Mouse (Mus musculus): ENCODE data around the gene Ablim1. TPM values are rescaled to one million over a fixed set of nuclear protein-coding genes. Genes with fewer than 3 reads are reported as not detected.

Ablim1 gene
- polyA plus RNA-seq, 1 experiment from 2014 or later = 58.7 TPM

DNA sequence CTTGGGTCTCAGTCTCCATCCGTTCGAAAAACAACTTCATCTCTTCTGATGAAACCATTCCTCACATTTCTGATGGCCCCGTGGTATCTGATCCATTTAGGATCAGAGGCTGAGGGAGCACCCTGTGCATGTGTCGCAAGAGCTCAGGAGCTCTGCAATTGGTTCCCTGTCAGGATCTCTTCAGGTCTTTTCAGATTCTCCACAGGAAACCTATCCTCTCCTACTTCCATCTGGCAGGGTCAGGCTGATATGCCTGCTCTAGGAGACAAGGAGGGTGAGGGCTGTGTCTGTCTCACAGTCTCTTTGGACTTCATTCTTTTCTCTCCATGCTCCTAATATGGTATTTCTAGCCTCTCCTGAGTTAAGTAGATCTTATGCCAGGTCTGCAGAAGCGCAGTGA is 43.1 kb upstream of the Ablim1 start:
- H3K4me2 ChIP-seq = no peak overlapping the region; the same call in 1 of the 2 replicates

DNA sequence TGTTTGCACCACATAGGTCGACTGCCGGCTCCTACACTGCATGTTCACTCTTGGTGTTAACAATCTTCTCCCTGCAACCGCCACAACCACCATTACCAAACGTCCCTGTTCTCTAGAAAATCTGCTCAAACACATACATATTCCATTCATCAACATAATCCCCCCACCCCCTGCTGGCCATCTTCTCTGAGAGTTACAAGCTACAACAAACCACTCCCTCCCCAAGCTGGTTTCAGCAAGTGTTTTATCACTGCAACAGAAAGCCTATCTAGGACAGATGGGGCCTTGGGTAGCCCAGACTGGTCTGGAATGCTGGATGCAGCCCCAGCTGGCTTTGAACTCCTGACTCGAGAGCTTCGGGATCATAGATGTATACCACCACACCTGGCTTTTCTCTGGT is 42.5 kb upstream of the Ablim1 start:
- 89% methylated on average over 6 of the region's 6 CpGs for WGBS
- ATAC-seq (ENCODE audit: low FRiP score) = no peak
- Histone ChIP-seq H3K9me3 (replicated peaks) (no peaks in the 10 kb centered on the region), H3K9ac (replicated peaks) (no peak overlapping the region), H3K36me3 (no peaks in the 10 kb centered on the region), H3K4me1 (peaks cover 27% of the 10 kb centered on the region), H3K27me3 (replicated peaks) (no peaks in the 10 kb centered on the region), H3K27ac (replicated peaks) (no peak overlapping the region), H3K4me3 (replicated peaks) (no peak overlapping the region), H3K4me2 (no peak overlapping the region)

More for the DNA sequence above, 43.1 kb upstream of the Ablim1 start:
- Histone ChIP-seq H3K4me3 (replicated peaks) (no peak overlapping the region), H3K27me3 (replicated peaks) (no peaks in the 10 kb centered on the region), H3K36me3 (no peaks in the 10 kb centered on the region), H3K27ac (replicated peaks) (no peak overlapping the region), H3K9ac (replicated peaks) (no peak overlapping the region), H3K4me1 (peaks cover 32% of the 10 kb centered on the region), H3K9me3 (replicated peaks) (no peaks in the 10 kb centered on the region)
- WGBS = 94% methylated on average over 5 of the region's 5 CpGs
- no peak for ATAC-seq (ENCODE audit: low FRiP score)

- WGBS = 84% methylated on average over 7 of the region's 7 CpGs
- Histone ChIP-seq H3K4me3 (replicated peaks) (no peak overlapping the region), H3K36me3 (no peaks in the 10 kb centered on the region), H3K9me3 (replicated peaks) (no peaks in the 10 kb centered on the region), H3K27me3 (replicated peaks) (no peaks in the 10 kb centered on the region), H3K27ac (replicated peaks) (no peak overlapping the region), H3K9ac (replicated peaks) (no peak overlapping the region), H3K4me1 (peaks cover 25% of the 10 kb centered on the region), H3K4me2 (no peak overlapping the region)
- ATAC-seq (ENCODE audit: low FRiP score) = no peak
Measured at GRCm38 (mm10) chr19:57356273-57356672, 41.6 kb upstream of the Ablim1 start.

DNA sequence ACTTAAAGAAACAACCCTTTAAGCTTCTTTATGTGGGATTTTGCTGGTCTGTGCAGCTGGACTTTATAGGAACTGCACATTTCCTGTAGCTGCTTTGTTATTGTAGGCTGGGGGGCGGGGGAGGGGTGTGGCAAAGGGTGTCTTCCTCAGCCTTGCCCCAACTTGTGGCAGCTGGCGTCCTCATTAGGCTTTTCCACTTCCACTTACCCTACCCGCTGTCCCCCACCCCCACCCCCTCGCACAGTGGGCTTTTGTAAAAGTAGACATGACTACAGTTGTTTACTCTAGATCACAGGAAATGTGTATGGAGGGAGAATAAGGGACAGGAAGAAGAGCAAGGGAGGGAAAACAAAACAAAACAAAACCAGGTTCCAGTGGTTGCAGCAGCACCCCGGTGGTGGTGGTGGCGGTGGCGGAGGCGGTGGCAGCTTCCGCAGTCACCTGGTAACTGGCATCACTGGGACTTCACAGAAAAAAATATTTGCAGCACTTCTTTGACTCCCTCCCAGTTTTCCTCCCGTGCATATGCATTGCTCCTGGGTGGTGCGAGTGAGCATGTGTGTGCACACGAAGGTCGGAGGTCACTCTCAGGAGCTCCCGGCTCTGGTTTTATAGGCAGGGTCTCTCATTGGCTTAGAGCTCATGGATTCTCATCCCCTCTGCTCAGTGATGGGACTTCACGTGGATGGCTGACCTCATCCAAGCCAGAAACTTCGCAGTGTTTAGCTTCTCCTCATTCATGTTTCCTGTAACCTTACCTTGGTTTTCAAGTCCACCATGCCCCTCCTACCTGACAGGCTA is 40.9 kb upstream of the Ablim1 start:
- Histone ChIP-seq H3K4me1 (peaks cover 25% of the 10 kb centered on the region), H3K27me3 (replicated peaks) (no peaks in the 10 kb centered on the region), H3K27ac (replicated peaks) (no peak overlapping the region), H3K36me3 (no peaks in the 10 kb centered on the region), H3K4me2 (no peak overlapping the region), H3K4me3 (replicated peaks) (no peak overlapping the region), H3K9me3 (replicated peaks) (no peaks in the 10 kb centered on the region), H3K9ac (replicated peaks) (no peak overlapping the region)
- 83% methylated on average over 16 of the region's 16 CpGs for WGBS
- no peak for ATAC-seq (ENCODE audit: low FRiP score)

DNA sequence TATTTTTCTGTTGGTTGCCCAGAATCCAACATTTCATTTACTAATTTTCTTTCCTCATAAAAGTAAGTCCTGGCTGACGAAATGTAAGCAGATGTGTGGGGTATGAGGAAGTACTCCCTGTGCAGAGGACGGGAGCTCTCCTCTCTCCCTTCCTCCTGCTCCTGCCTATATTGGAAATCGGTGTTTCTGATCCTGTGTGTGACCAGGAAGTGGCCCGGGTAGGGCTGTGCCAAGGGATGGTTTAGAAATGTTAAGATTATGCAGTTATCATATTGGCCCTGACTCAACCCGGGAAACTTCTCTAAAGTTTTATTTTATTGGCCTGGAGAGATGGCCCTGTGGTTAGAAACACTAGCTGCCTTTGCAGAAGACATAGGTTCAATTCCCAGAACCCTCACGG is 40.0 kb upstream of the Ablim1 start:
- Histone ChIP-seq H3K4me3 (replicated peaks) (no peak overlapping the region), H3K9ac (replicated peaks) (no peak overlapping the region), H3K4me2 (no peak overlapping the region), H3K36me3 (no peaks in the 10 kb centered on the region), H3K9me3 (replicated peaks) (no peaks in the 10 kb centered on the region), H3K4me1 (peaks cover 17% of the 10 kb centered on the region), H3K27ac (replicated peaks) (no peak overlapping the region), H3K27me3 (replicated peaks) (no peaks in the 10 kb centered on the region)
- no peak for ATAC-seq (ENCODE audit: low FRiP score)
- 85% methylated on average over 6 of the region's 6 CpGs for WGBS

DNA sequence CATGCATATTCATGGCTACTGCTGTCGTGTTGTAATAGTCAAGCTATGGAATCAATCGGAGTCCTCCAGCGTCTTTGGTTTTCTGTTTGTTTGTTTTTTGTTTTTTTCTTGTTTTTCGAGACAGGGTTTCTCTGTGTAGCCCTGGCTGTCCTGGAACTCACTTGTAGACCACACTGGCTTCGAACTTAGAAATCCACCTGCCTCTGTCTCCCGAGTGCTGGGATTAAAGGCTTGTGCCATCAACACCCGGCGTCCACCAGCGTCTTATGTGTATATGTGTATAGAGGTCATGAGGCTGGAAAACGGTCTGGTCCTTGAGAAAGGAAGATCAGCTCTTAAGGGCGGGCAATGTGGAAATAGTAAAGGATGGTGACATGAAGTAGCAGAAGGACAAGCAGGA is 39.3 kb upstream of the Ablim1 start:
- H3K4me1 ChIP-seq = peaks cover 11% of the 10 kb centered on the region
- H3K9me3 ChIP-seq (replicated peaks) = no peaks in the 10 kb centered on the region
- H3K27ac ChIP-seq (replicated peaks) = no peak overlapping the region
- H3K36me3 ChIP-seq = no peaks in the 10 kb centered on the region
- H3K9ac ChIP-seq (replicated peaks) = no peak overlapping the region
- no peaks in the 10 kb centered on the region for H3K27me3 ChIP-seq (replicated peaks)
- no peak overlapping the region for H3K4me3 ChIP-seq (replicated peaks)
- WGBS = 84% methylated on average over 11 of the region's 11 CpGs
- H3K4me2 ChIP-seq = no peak overlapping the region
- no peak for ATAC-seq (ENCODE audit: low FRiP score)

DNA sequence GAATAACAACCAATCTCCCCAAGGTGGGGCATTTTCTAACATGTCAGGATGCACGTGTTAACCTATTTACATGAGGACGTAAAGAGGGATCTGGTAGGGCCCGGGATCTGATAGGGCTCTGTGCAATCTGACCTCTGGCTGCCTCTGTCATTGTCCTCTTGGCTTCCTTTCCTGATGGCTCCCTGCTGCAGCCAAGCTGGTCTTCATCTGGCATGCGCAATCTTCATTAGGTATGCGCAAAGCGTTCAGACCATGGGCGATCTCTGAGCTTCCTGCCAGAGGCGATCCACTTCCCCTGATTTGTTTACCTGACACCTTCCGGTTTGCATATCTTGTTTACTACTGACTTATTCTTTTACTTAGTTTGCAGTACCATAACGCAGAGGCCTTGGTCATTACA is 38.5 kb upstream of the Ablim1 start:
- no peaks in the 10 kb centered on the region for H3K9me3 ChIP-seq (replicated peaks)
- H3K4me1 ChIP-seq = peaks cover 5% of the 10 kb centered on the region; the same call in 1 of the 2 replicates
- 77% methylated on average over 10 of the region's 10 CpGs for WGBS
- H3K4me3 ChIP-seq (replicated peaks) = no peak overlapping the region
- no peaks in the 10 kb centered on the region for H3K36me3 ChIP-seq
- no peaks in the 10 kb centered on the region for H3K27me3 ChIP-seq (replicated peaks)
- no peak for ATAC-seq (ENCODE audit: low FRiP score)
- no peak overlapping the region for H3K9ac ChIP-seq (replicated peaks)
- no peak overlapping the region for H3K27ac ChIP-seq (replicated peaks)
- no peak overlapping the region for H3K4me2 ChIP-seq

DNA sequence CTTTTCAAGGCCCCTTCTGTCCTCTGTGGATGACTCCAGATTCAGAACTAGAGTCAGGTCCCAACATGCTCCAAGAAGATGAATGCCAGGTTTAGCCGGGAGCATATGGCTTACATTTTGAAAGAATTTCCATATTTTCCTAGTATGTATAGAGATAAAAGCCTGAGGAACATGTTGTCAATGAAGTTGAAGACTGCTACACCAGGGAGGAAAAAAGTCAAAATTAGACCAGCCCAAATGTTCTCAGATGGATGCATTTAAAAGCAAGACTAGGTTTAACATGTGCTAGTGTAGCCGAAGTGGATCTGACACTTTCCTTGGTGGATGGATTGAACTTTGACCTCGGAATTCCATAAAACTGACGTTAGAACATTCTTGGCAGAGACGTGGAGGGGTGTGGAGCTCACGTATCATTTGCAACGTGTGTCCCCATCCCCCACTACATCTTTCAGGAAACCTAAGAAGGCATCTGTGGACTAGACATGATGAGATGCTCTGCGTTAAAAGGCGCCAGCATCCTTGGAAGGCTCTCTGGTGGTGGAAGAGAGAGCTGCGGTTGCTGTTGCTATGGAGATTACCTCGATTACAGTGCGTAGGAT is 37.7 kb upstream of the Ablim1 start:
- H3K9me3 ChIP-seq (replicated peaks) = no peaks in the 10 kb centered on the region
- no peak overlapping the region for H3K27ac ChIP-seq (replicated peaks)
- no peak overlapping the region for H3K4me2 ChIP-seq
- H3K4me3 ChIP-seq (replicated peaks) = no peak overlapping the region
- no peak overlapping the region for H3K9ac ChIP-seq (replicated peaks)
- H3K36me3 ChIP-seq = no peaks in the 10 kb centered on the region
- no peaks in the 10 kb centered on the region for H3K27me3 ChIP-seq (replicated peaks)
- 84% methylated on average over 12 of the region's 12 CpGs for WGBS
- H3K4me1 ChIP-seq = peaks cover 5% of the 10 kb centered on the region; the same call in 1 of the 2 replicates
- no peak for ATAC-seq (ENCODE audit: low FRiP score)

- Histone ChIP-seq H3K4me2 (no peak overlapping the region), H3K27ac (replicated peaks) (no peak overlapping the region), H3K9ac (replicated peaks) (no peak overlapping the region), H3K4me1 (no peaks in the 10 kb centered on the region), H3K9me3 (replicated peaks) (no peaks in the 10 kb centered on the region), H3K27me3 (replicated peaks) (no peaks in the 10 kb centered on the region), H3K4me3 (replicated peaks) (no peak overlapping the region), H3K36me3 (no peaks in the 10 kb centered on the region)
- ATAC-seq (ENCODE audit: low FRiP score) = no peak
Measured at GRCm38 (mm10) chr19:57349096-57349495, 34.4 kb upstream of the Ablim1 start.

- ATAC-seq (ENCODE audit: low FRiP score) = no peak
- Histone ChIP-seq H3K36me3 (no peaks in the 10 kb centered on the region), H3K27ac (replicated peaks) (no peak overlapping the region), H3K27me3 (replicated peaks) (no peaks in the 10 kb centered on the region), H3K9me3 (replicated peaks) (no peaks in the 10 kb centered on the region), H3K4me1 (no peaks in the 10 kb centered on the region), H3K9ac (replicated peaks) (no peak overlapping the region), H3K4me3 (replicated peaks) (no peak overlapping the region), H3K4me2 (no peak overlapping the region)
- 94% methylated on average over 1 of the region's 1 CpGs for WGBS
Measured at GRCm38 (mm10) chr19:57344678-57345077, 30.0 kb upstream of the Ablim1 start.

GRCm38 (mm10) chr19:57343860-57344259 is 29.1 kb upstream of the Ablim1 start:
- Histone ChIP-seq H3K4me2 (no peak overlapping the region), H3K27me3 (replicated peaks) (no peaks in the 10 kb centered on the region), H3K4me3 (replicated peaks) (no peak overlapping the region), H3K4me1 (no peaks in the 10 kb centered on the region), H3K36me3 (no peaks in the 10 kb centered on the region), H3K9ac (replicated peaks) (no peak overlapping the region), H3K9me3 (replicated peaks) (no peaks in the 10 kb centered on the region), H3K27ac (replicated peaks) (no peak overlapping the region)
- no peak for ATAC-seq (ENCODE audit: low FRiP score)
- WGBS = 91% methylated on average over 5 of the region's 5 CpGs
